Mouse (Mus musculus): ENCODE results near the gene Rgs19. TPM values are rescaled to one million over a fixed set of nuclear protein-coding genes. Genes with fewer than 3 reads are reported as not detected.
A peak's percentile ranks its signal among the peaks of the same experiment; 100 is the strongest.

Rgs19 gene
- polyA plus RNA-seq, 1 experiment = 82.8 TPM

DNA sequence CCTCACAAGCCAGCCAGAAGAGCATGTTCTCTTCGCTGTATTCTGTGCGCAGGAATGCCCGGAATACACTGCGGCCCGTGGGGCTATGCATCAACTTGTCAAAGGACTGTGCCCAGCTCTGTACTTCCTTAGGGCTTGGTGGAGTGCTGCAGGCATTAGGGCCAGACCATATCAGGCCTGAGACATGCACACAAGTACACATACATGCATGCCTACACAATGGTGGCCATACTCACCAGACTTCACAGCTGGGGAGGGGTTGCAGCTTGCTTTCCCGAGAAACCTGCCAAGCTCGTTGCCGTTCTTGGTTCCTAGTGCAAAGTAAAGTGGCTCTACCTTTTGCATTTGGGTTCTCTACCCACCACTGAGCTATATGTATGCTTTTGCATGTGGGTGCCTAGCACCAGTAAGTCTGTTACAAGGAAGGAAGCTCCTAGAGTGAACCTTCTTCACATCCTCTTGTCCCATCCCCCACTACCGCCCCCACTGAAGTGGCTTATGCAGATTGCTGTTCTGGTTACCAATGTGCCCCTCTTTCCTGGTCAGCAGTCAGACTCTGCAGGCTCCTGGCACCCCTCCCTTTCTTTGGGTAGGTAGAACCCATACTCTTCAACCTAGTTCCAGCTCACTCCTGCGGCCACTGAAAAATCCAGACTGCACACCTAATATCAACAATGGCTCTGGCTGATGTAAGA is 4.2 kb downstream of the Rgs19 start:
- WGBS = 86% methylated on average over 10 of the region's 10 CpGs
- peak; percentile 1 for DNase-seq
- TF ChIP-seq POLR2A (IDR thresholded peaks at IDR 0.05; ENCODE audit: borderline replicate concordance, extremely low read depth, low read depth, low read length) = no peak
- TF ChIP-seq CTCF (IDR thresholded peaks at IDR 0.05; ENCODE audit: insufficient read depth, low read length) = no peak
- Histone ChIP-seq H3K4me3 (replicated peaks; ENCODE audit: extremely low read depth, low read depth, low read length) (no peak overlapping the region), H3K4me1 (ENCODE audit: control insufficient read depth, insufficient read depth, low read length) (peaks cover 2% of the 10 kb centered on the region; the same call in 1 of the 2 replicates)

DNA sequence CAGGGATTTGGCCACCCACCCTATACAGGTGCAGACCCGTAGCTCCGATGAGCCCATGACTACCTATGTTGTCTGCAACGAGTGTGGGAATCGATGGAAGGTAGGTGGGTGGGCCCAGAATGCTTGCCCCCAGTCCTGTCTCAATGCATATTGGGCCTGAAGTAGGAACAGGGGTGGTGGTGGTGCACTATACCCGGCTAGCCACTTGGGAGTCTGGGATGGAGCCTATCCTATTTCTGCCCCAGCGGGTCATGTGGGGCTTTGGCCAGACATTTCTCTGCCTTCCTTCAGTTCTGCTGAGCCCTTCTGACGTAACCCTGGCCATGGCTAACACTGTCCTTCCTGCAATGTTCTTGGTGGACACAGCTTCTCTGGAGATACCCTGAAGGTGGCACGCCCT is 6.2 kb downstream of the Rgs19 start:
- WGBS = 96% methylated on average over 8 of the region's 8 CpGs
- no peak for DNase-seq
- TF ChIP-seq POLR2A (IDR thresholded peaks at IDR 0.05; ENCODE audit: borderline replicate concordance, extremely low read depth, low read depth, low read length) (no peak), CTCF (IDR thresholded peaks at IDR 0.05; ENCODE audit: insufficient read depth, low read length) (no peak)
- Histone ChIP-seq H3K4me3 (replicated peaks; ENCODE audit: extremely low read depth, low read depth, low read length) (no peak overlapping the region), H3K4me1 (ENCODE audit: control insufficient read depth, insufficient read depth, low read length) (no peaks in the 10 kb centered on the region)

DNA sequence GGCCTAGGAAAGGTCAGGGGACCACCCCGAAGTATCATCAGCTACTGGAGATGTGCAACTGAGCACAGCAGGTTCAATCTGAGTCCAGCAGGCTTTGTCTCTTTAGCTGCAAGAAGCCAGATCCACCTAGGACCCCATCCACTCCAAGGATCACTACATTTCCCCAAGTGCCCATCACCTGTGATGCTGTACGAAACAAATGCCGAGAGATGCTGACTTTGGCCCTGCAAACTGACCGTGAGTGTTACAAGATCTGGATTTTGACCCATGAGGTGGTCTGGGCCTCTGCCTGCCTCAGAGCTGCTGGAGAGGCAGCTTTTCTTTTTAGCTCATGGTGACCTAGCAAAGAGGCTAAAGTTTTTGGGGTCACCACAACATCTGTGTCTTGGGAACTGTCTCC is 8.1 kb downstream of the Rgs19 start:
- DNase-seq = no peak
- Histone ChIP-seq H3K4me1 (ENCODE audit: control insufficient read depth, insufficient read depth, low read length) (peaks cover 2% of the 10 kb centered on the region; the same call in 1 of the 2 replicates), H3K4me3 (replicated peaks; ENCODE audit: extremely low read depth, low read depth, low read length) (no peak overlapping the region)
- TF ChIP-seq CTCF (IDR thresholded peaks at IDR 0.05; ENCODE audit: insufficient read depth, low read length) (no peak), POLR2A (IDR thresholded peaks at IDR 0.05; ENCODE audit: borderline replicate concordance, extremely low read depth, low read depth, low read length) (no peak)
- WGBS = 86% methylated on average over 4 of the region's 4 CpGs

DNA sequence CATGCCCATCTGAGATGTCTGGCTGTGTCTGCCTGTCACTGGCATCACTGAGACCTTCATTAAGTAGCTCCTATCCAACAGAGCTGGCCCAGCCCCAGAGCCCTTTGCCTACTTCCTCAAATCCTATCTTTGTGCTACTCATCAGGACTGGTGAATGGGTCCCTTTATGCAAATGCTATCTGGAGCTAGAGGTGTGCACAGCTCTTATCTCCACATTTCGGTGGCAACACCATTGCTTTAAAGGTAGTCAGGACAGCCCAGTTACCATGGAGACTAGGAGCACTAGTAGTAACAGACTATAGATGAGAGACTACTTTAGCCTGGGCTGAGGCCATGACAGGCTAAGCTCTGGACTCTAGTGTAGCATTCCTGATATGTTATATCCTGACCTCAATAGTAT is 9.1 kb downstream of the Rgs19 start:
- Histone ChIP-seq H3K4me3 (replicated peaks; ENCODE audit: extremely low read depth, low read depth, low read length) (no peak overlapping the region), H3K4me1 (ENCODE audit: control insufficient read depth, insufficient read depth, low read length) (peaks cover 4% of the 10 kb centered on the region; the same call in 1 of the 2 replicates)
- TF ChIP-seq CTCF (IDR thresholded peaks at IDR 0.05; ENCODE audit: insufficient read depth, low read length) = no peak
- no peak for TF ChIP-seq POLR2A (IDR thresholded peaks at IDR 0.05; ENCODE audit: borderline replicate concordance, extremely low read depth, low read depth, low read length)
- WGBS = 71% methylated on average over 1 of the region's 1 CpGs
- DNase-seq = no peak

DNA sequence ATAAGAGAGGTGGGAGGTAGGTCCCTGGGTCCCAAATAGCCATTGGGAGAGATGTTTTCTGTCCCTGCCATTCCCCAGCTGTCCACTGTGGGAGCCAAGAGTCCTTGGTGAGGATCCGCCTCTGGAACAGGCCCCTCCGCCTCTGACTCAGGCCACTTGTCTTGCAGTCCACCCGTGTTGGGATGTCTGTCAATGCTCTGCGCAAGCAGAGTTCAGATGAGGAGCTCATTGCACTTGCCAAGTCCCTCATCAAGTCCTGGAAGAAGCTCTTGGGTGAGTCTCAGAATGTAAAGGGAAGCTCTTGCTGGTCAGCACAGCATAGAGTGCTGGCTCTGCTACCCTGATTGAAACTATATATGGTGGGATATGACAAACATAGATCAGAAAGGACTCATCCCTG is 10.4 kb downstream of the Rgs19 start:
- no peak for TF ChIP-seq POLR2A (IDR thresholded peaks at IDR 0.05; ENCODE audit: borderline replicate concordance, extremely low read depth, low read depth, low read length)
- no peak for TF ChIP-seq CTCF (IDR thresholded peaks at IDR 0.05; ENCODE audit: insufficient read depth, low read length)
- Histone ChIP-seq H3K4me3 (replicated peaks; ENCODE audit: extremely low read depth, low read depth, low read length) (no peak overlapping the region), H3K4me1 (ENCODE audit: control insufficient read depth, insufficient read depth, low read length) (peaks cover 4% of the 10 kb centered on the region; the same call in 1 of the 2 replicates)
- 58% methylated on average over 4 of the region's 4 CpGs for WGBS
- DNase-seq = no peak

DNA sequence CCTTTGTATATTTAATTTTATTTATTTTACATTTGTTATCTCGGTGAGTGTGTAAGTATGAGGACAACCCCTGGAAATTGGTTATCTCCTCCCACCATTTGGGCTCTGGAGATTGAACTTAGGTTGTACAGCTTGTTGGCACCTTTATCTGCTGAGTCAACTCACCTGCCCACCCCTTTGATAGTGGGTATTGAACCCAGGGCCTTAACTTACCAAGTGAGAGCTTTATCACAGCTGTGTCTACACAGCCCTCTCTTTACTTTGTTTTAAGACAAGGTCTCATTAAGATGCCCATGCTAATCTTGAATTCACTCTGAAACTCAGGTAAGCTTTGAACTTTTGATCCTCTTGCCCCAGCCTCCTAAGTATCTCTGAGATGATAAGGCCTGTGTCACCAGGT is 11.8 kb downstream of the Rgs19 start:
- no peak for DNase-seq
- 56% methylated on average over 1 of the region's 1 CpGs for WGBS
- Histone ChIP-seq H3K4me3 (replicated peaks; ENCODE audit: extremely low read depth, low read depth, low read length) (no peak overlapping the region), H3K4me1 (ENCODE audit: control insufficient read depth, insufficient read depth, low read length) (peaks cover 7% of the 10 kb centered on the region)
- no peak for TF ChIP-seq CTCF (IDR thresholded peaks at IDR 0.05; ENCODE audit: insufficient read depth, low read length)
- no peak for TF ChIP-seq POLR2A (IDR thresholded peaks at IDR 0.05; ENCODE audit: borderline replicate concordance, extremely low read depth, low read depth, low read length)

DNA sequence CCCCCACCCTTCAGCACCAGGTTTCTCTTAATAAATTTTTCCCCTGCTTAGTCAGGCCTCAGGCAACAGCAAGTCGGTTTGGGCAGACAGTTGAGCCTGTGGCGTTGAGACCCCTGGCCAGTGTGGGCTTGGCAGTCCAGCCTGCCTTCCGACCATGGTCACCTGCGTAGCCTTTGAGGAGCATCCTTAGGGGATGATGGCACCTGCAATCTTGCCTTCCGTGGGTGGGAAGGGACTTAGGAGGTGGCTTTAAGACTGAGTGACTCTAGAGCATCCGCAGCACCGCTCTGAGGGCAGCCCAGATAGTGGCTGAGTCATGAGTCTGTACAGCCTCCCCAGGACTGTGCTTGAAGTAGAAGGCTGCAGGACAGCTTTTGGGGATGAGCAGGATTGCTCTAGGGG is 13.1 kb downstream of the Rgs19 start:
- 18% methylated on average over 7 of the region's 7 CpGs for WGBS
- TF ChIP-seq POLR2A (IDR thresholded peaks at IDR 0.05; ENCODE audit: borderline replicate concordance, extremely low read depth, low read depth, low read length) (no peak), CTCF (IDR thresholded peaks at IDR 0.05; ENCODE audit: insufficient read depth, low read length) (no peak)

GRCm38 (mm10) chr2:181679951-181680715 is 13.6 kb downstream of the Rgs19 start, which contains the start of gene Tcea2:
Gene Tcea2, plus strand, starts transcription at chr2:181680310.
- DNase-seq = peak; percentile 75
- peaks cover 11% of the 10 kb centered on the region for H3K4me1 ChIP-seq (ENCODE audit: control insufficient read depth, insufficient read depth, low read length)
- under 1% methylated on average over 68 of the region's 69 CpGs for WGBS
- H3K4me3 ChIP-seq (replicated peaks; ENCODE audit: extremely low read depth, low read depth, low read length) = peak within 1 kb of the TSS; percentile 75
- 0 out of 2 replicates have a peak, but pooled peaks have one; percentile 24 for TF ChIP-seq POLR2A (IDR thresholded peaks at IDR 0.05; ENCODE audit: borderline replicate concordance, extremely low read depth, low read depth, low read length)
- 0 out of 2 replicates have a peak, but pooled peaks have one; percentile 13 for TF ChIP-seq CTCF (IDR thresholded peaks at IDR 0.05; ENCODE audit: insufficient read depth, low read length)

More for the DNA sequence above, 13.1 kb downstream of the Rgs19 start:
- H3K4me1 ChIP-seq (ENCODE audit: control insufficient read depth, insufficient read depth, low read length) = peaks cover 9% of the 10 kb centered on the region
- DNase-seq = no peak
- peak overlapping the region; percentile 75 for H3K4me3 ChIP-seq (replicated peaks; ENCODE audit: extremely low read depth, low read depth, low read length)

GRCm38 (mm10) chr2:181678780-181679179 is 15.0 kb downstream of the Rgs19 start:
- TF ChIP-seq CTCF (IDR thresholded peaks at IDR 0.05; ENCODE audit: insufficient read depth, low read length) (peak; percentile 99), POLR2A (IDR thresholded peaks at IDR 0.05; ENCODE audit: borderline replicate concordance, extremely low read depth, low read depth, low read length) (no peak)
- peaks cover 13% of the 10 kb centered on the region for H3K4me1 ChIP-seq (ENCODE audit: control insufficient read depth, insufficient read depth, low read length)
- peak; percentile 70 for DNase-seq
- WGBS = 48% methylated on average over 1 of the region's 1 CpGs
- H3K4me3 ChIP-seq (replicated peaks; ENCODE audit: extremely low read depth, low read depth, low read length) = no peak overlapping the region
